Mouse (Mus musculus): Measurements from ENCODE around the gene Atp5d. TPM values are rescaled to one million over a fixed set of nuclear protein-coding genes. Genes with fewer than 3 reads are reported as not detected.
"Not testable (repeated sequence)": the region's sequence is repeated elsewhere in the genome, so short reads cannot be mapped to it uniquely, and the experiment has no call there.

The Atp5d gene
- polyA plus RNA-seq, 1 experiment from 2014 or later = 396 TPM

DNA sequence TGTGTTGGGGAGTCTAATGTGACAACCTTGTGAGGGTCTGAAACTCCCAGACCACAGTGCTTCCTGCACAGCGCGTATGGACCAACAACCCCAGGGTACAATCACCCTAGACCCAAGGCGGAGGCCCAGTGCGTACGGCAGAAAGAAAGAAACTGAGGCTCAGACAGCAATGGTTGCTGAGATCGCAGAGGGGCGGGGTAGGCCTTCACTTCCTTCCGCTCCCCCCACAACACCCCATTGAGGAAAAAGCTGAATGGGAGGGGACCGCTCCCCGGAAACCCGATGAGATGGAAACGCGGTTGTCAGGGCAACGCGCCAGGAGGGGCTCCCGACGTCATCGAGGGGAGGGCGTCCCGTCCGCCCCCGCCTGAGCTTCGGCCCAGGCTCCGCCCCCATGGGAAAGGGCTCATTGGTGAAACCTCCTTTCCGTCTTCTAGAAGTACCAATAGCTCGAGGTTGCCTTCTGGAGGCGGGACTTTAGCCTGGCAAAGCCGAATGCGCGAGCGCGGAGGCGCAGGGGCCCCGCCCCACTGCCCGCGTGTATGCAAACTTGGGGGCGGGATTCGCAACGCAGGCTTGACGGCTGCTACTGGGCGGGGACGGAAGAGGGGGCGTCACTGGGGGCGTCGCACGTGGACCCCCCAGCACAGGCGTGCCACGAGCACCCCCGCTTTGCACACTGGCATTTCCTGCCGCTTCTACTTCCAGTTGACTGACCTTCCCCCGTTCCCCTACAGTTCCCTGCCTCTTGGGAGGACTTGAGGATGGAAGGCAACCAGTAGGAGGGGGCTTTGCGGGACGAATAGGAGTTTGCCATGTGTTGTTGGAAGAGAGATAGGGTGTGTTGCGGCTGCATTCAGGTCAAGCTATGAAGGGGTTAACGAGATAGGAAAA lies 21.4 kb downstream of the Atp5d start:
- Histone ChIP-seq H3K4me1 (peaks cover 77% of the 10 kb centered on the region), H3K27ac (peak overlapping the region; percentile 83), H3K27me3 (replicated peaks) (0 out of 2 replicates have a peak, but pooled peaks cover 7% of the 10 kb centered on the region), H3K4me3 (peak overlapping the region; percentile 41), H3K36me3 (peaks cover 30% of the 10 kb centered on the region), H3K9ac (peak overlapping the region; percentile 47), H3K9me3 (no peaks in the 10 kb centered on the region), H3K4me2 (replicated peaks) (peak overlapping the region; percentile 70)
- peak; percentile 77 for ATAC-seq (ENCODE audit: low FRiP score, low read depth)
- WGBS = under 1% methylated on average over 55 of the region's 55 CpGs

DNA sequence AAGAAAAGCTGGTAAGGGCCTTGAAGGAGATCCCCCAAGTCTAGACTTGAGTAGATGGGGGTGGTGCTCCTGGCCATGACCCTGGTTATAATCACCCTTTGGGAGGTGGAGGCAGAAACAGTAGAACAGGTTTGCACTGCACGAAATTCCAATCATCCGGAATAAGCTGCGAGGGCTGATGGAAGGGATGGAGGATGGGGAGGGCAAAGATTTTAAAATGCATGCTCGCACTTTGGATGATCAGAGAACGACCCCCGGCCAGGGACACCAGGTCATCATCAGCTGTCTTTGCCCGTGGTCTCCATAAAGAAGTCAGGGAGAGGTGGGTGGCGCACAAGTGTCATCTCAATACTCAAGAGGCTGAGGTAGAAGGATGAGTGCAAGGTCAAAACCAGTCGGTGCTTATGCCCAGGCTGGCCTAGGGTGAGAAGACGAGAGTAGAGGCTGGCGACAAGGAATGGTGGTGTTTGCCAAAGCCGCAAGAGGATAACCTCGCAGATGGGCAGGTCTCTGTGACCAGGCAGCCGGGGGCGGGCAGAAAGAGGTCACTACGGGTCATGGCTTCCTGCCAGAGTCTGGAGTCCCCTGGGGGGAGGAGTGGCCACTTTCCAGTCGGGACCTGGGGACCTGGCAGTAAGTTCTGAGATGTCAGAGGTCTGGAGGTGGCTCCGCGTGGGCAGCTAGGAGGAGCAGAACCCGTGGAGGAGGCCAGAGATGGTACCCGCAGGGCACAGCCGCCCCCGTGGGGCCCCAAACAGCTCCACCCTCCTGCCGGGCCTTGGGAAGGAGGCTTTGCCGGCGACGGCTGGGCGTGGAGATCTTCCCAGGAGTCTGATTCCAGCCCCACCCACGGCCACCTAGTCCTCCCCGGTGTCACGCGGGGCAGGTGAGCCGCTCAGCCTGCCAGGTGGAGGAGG lies 22.3 kb downstream of the Atp5d start:
- Histone ChIP-seq H3K4me1 (peaks cover 76% of the 10 kb centered on the region), H3K36me3 (peaks cover 21% of the 10 kb centered on the region), H3K9me3 (no peaks in the 10 kb centered on the region), H3K4me3 (peak overlapping the region; percentile 41; the same call in 1 of the 2 replicates), H3K9ac (peak overlapping the region; percentile 40), H3K27me3 (replicated peaks) (0 out of 2 replicates have a peak, but pooled peaks cover 7% of the 10 kb centered on the region), H3K4me2 (replicated peaks) (peak overlapping the region; percentile 70), H3K27ac (0 out of 2 replicates have a peak overlapping the region, but pooled peaks have one; percentile 83)
- WGBS = 2% methylated on average over 33 of the region's 33 CpGs
- ATAC-seq (ENCODE audit: low FRiP score, low read depth) = no peak

DNA sequence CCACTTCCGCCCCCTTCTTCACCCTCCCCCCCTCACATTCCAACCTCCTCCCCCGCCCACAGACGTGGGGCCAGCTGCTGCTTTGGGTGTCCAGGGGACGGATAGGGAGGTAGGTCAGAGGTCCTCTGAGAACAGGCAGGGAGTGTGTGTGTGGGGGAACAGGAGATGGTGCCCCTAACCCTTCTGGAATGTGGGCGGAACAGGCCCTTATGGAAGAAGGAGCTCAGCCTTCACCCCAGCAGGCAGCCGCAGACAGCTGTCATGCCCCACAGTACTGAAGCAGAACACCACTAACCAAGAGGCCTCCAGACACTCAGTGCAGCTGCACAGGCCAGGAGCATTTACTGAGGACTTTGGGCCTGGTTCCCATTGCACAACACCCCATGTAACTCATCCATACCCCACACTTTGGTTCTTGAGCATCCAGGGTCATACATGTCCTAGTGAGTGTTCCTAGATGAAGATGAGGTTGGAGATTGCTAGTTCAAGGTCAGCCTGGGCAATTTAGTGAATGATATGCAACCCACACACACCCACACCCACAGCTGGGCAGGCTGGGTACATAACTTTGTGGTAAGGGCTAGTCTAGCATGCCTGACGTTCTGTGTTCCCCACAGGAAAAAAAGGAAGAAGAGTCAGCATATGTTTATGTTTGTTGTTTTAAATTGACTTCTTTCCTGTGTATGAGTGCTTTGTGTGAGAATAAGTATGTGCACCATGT lies 23.2 kb downstream of the Atp5d start:
- H3K4me2 ChIP-seq (replicated peaks) = peak overlapping the region; percentile 70
- H3K27me3 ChIP-seq (replicated peaks) = 0 out of 2 replicates have a peak, but pooled peaks cover 7% of the 10 kb centered on the region
- H3K4me3 ChIP-seq = no peak overlapping the region
- WGBS = 9% methylated on average over 7 of the region's 7 CpGs
- peak overlapping the region; percentile 53; the same call in 1 of the 2 replicates for H3K27ac ChIP-seq
- ATAC-seq (ENCODE audit: low FRiP score, low read depth) = no peak
- peak overlapping the region; percentile 40 for H3K9ac ChIP-seq
- no peaks in the 10 kb centered on the region for H3K9me3 ChIP-seq
- H3K4me1 ChIP-seq = peaks cover 72% of the 10 kb centered on the region
- peaks cover 11% of the 10 kb centered on the region for H3K36me3 ChIP-seq

DNA sequence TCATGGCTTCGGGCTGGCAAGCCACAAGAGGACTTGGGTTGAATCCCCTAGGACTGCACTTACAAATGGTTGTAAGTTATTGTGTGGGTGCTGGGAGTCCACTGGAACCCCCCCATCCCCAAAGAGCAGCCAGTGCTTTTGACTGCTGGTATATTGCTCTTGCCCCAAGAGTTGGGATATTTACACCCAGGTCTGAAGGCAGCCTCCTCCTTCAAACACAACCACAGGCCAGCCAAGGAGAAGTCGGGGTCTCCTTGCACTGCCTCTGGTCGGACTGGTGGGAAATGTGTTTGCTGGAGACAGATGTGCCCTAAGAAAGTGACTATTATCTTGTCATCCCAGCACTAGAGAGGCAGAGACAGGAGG lies 23.8 kb downstream of the Atp5d start:
- H3K4me3 ChIP-seq = no peak overlapping the region
- 0 out of 2 replicates have a peak overlapping the region, but pooled peaks have one; percentile 2 for H3K9ac ChIP-seq
- no peaks in the 10 kb centered on the region for H3K9me3 ChIP-seq
- no peak overlapping the region for H3K27ac ChIP-seq
- peaks cover 69% of the 10 kb centered on the region for H3K4me1 ChIP-seq
- ATAC-seq (ENCODE audit: low FRiP score, low read depth) = no peak
- no peak overlapping the region for H3K4me2 ChIP-seq (replicated peaks)
- peaks cover 6% of the 10 kb centered on the region for H3K36me3 ChIP-seq
- 84% methylated on average over 3 of the region's 3 CpGs for WGBS
- 0 out of 2 replicates have a peak, but pooled peaks cover 7% of the 10 kb centered on the region for H3K27me3 ChIP-seq (replicated peaks)

DNA sequence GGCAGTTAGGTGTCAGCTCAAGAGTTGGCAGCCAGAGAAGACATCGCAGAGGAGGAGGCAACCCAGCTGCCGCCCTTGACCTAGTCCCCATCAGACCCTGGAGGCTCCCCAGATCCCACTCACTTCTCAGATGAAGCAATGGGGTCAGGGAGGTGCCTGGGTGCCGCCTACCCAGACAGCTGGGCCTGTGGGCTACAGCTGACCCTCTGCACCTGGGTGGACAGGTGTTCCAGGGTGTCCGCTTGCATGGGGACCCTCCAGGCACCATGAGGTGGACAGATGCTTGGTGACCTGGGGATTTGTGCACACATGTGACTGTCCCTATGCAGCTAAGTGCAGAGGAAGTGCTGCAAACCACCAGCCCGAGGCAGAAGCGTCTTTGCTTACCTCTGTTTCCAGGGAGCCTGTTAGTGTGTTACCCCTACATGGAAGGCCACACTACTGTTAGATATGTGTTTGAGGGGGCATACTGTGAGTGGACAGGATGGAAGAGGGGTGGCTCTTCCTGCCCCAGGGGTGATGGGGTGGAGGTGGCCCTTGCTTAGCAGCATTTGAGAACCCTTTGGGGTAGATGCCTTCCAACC lies 24.4 kb downstream of the Atp5d start:
- Histone ChIP-seq H3K27ac (no peak overlapping the region), H3K4me1 (peaks cover 63% of the 10 kb centered on the region), H3K9me3 (no peaks in the 10 kb centered on the region), H3K4me3 (no peak overlapping the region), H3K36me3 (no peaks in the 10 kb centered on the region; the same call in 1 of the 2 replicates), H3K9ac (no peak overlapping the region), H3K4me2 (replicated peaks) (no peak overlapping the region), H3K27me3 (replicated peaks) (0 out of 2 replicates have a peak, but pooled peaks cover 7% of the 10 kb centered on the region)
- no peak for ATAC-seq (ENCODE audit: low FRiP score, low read depth)
- WGBS = 77% methylated on average over 6 of the region's 6 CpGs

DNA sequence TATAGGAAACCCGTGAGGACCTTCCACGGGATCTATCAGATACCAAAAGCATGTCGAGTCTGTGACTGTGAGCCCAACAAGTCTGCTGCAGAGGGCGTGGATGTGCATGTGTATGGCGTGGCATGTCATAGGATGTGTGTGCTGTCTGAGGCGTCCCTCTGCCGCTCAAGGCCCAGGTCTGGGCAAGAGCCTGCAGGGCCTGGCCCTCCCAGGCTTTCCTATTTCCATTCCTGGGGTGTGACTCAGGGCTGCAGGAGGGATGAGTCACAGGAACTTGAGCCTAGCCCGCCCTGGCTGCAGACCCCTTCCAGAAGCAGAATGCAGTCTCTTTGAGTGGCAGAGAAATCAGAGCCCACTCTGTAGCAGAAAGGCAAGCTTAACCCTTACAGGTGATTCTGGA lies 25.3 kb downstream of the Atp5d start:
- peak overlapping the region; percentile 64; the same call in 1 of the 2 replicates for H3K9ac ChIP-seq
- 0 out of 2 replicates have a peak, but pooled peaks cover 7% of the 10 kb centered on the region for H3K27me3 ChIP-seq (replicated peaks)
- H3K27ac ChIP-seq = no peak overlapping the region
- peaks cover 58% of the 10 kb centered on the region for H3K4me1 ChIP-seq
- H3K36me3 ChIP-seq = no peaks in the 10 kb centered on the region
- peak overlapping the region; percentile 80; the same call in 1 of the 2 replicates for H3K4me2 ChIP-seq (replicated peaks)
- no peaks in the 10 kb centered on the region for H3K9me3 ChIP-seq
- 83% methylated on average over 8 of the region's 8 CpGs for WGBS
- H3K4me3 ChIP-seq = no peak overlapping the region
- no peak for ATAC-seq (ENCODE audit: low FRiP score, low read depth)

DNA sequence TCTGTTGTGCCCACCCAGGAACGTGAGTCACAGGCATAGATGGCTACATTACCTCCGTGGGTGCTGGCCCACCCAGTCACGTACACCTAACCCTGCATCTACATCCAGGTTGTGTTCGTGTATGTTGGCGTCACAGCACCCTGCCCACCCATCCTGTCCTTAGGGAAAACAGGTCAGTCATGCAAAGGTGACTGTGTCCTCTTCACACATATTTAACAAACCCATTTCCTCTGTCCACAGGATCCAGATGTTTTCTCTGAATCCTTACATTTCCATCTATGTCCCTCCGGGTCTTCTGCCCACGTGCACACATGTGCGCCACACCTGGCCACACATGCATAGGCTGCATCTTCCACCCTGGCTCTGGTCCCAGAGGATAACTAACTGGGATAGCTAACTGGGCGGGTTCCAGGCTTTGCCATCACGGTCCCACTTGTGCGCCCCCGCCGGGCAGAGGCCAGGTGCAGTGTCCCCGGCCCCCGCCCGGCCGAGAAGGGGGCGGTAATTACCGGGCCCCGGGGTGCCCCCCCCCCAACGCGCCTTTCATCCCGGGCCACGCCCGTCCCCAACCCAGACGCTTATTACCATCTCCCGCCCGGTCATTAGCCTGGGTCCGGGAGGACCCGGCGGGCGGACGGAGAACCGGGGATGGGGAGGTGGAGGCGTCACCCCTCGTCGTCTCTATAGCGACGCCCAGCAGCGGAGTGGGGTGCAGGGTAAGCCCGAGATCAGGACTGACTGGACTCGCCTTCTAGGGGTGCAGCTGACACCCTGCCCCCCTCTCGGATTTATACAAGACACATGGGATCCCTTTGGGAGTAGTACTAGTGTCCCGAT lies 25.9 kb downstream of the Atp5d start:
- Histone ChIP-seq H3K9me3 (no peaks in the 10 kb centered on the region), H3K27ac (peak overlapping the region; percentile 58; the same call in 1 of the 2 replicates), H3K4me2 (replicated peaks) (peak overlapping the region; percentile 80), H3K27me3 (replicated peaks) (0 out of 2 replicates have a peak, but pooled peaks cover 7% of the 10 kb centered on the region), H3K36me3 (peaks cover 5% of the 10 kb centered on the region; the same call in 1 of the 2 replicates), H3K4me1 (peaks cover 58% of the 10 kb centered on the region), H3K9ac (peak overlapping the region; percentile 64), H3K4me3 (peak overlapping the region; percentile 36)
- 11% methylated on average over 44 of the region's 44 CpGs for WGBS
- ATAC-seq (ENCODE audit: low FRiP score, low read depth) = no peak; the same call in 1 of the 2 replicates

DNA sequence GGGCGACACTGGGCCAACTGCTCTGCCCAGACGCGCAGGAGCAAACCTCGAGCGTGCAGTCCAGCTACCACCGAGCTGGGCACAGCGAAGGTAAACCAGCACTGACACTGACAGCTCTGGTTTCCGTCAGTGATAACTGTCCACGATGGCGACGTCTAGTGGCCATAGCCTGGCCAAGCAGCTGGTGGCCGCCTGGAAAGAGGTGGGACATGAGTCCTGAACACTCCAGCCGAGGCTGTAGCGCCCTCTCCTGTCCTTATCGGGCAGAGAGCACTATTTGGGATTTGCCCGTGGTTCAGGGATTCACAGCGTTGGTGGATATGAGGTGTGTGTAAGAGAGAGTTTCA lies 26.5 kb downstream of the Atp5d start:
- Histone ChIP-seq H3K4me3 (peak overlapping the region; percentile 36), H3K4me1 (peaks cover 60% of the 10 kb centered on the region), H3K27ac (peak overlapping the region; percentile 67; the same call in 1 of the 2 replicates), H3K27me3 (replicated peaks) (0 out of 2 replicates have a peak, but pooled peaks cover 7% of the 10 kb centered on the region), H3K9me3 (no peaks in the 10 kb centered on the region), H3K9ac (peak overlapping the region; percentile 64), H3K36me3 (peaks cover 9% of the 10 kb centered on the region), H3K4me2 (replicated peaks) (peak overlapping the region; percentile 80)
- ATAC-seq (ENCODE audit: low FRiP score, low read depth) = peak; percentile 54
- under 1% methylated on average over 17 of the region's 17 CpGs for WGBS

DNA sequence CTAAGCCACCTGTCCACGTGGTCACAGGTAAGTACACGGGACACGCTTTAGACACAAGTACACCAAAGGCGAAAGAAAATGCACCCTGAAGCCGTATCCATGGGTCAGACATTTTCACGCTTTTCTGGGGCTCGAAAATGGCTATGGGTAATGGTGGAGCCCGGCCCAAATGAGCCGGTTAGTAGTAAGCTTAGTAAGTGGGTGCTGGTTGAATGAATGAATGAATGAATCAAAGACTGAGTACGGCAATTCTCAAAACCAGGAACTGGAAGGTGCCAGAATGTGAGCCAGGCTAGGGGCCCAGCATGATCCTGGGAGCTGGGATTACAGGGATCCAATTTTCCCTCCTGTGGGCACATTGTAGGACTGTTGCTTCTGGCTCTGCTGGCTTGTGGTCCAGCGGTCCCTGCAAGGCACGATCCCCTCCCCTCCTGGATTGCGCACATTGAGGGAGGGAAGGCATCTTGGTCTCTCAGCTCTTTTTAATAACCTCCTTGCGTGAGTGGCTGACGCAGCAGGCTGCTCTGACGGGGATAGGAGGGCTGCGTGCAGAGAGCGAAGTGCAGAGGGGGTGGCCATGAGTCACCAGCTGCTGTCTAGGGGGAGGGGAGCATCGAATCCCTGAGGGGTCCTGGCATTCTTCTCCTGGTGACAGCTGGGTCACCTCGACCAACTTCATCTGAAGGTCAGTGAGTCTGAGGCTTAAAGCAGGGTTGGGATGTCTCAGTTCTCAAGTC lies 27.1 kb downstream of the Atp5d start, which contains the start of gene Cirbp:
Gene Cirbp (plus strand): TSS at position 594 of the 737 bp plus-strand sequence.
- H3K27ac ChIP-seq = peak within 1 kb of the TSS; percentile 67
- no peaks in the 10 kb centered on the region for H3K9me3 ChIP-seq
- H3K4me2 ChIP-seq (replicated peaks) = peak within 1 kb of the TSS; percentile 80
- 0 out of 2 replicates have a peak, but pooled peaks have one; percentile 3 for ATAC-seq (ENCODE audit: low FRiP score, low read depth)
- peaks cover 60% of the 10 kb centered on the region for H3K4me1 ChIP-seq
- peaks cover 15% of the 10 kb centered on the region for H3K36me3 ChIP-seq
- H3K4me3 ChIP-seq = peak within 1 kb of the TSS; percentile 36
- 16% methylated on average over 20 of the region's 20 CpGs for WGBS
- H3K27me3 ChIP-seq (replicated peaks) = 0 out of 2 replicates have a peak, but pooled peaks cover 7% of the 10 kb centered on the region
- peak within 1 kb of the TSS; percentile 64 for H3K9ac ChIP-seq

DNA sequence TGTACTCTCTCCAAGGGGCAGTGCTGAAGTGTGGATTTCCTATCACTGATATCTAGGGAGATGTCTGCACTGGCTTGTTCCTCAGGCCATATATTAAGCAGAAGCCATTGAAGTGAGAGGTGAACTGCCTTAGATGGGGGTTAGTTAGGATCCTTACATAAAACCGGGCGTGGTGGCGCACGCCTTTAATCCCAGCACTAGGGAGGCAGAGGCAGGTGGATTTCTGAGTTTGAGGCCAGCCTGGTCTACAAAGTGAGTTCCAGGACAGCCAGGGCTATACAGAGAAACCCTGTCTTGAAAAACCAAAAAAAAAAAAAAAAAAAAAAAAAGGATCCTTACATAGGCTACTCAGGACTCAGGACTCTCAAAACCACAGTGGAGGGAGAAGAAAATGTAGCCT lies 27.7 kb downstream of the Atp5d start:
- Histone ChIP-seq H3K27ac (peak overlapping the region; percentile 67; the same call in 1 of the 2 replicates), H3K36me3 (peaks cover 21% of the 10 kb centered on the region), H3K4me2 (replicated peaks) (peak overlapping the region; percentile 80), H3K9ac (0 out of 2 replicates have a peak overlapping the region, but pooled peaks have one; percentile 53), H3K4me1 (peaks cover 54% of the 10 kb centered on the region)
- H3K27me3 ChIP-seq (replicated peaks); ATAC-seq (ENCODE audit: low FRiP score, low read depth); H3K4me3 ChIP-seq; H3K9me3 ChIP-seq: not testable (repeated sequence)
- 77% methylated on average over 4 of the region's 4 CpGs for WGBS

Data from neural tube, embryonic 12.5 days (tissue).